Mouse (Mus musculus) c-Kit-negative CD71-positive TER-119-positive erythroid progenitor cells, embryonic 14.5 days (primary cell): ENCODE results near the gene Hacd4.
A peak's percentile ranks its signal among the peaks of the same experiment; 100 is the strongest.
"Not testable (repeated sequence)": the region's sequence is repeated elsewhere in the genome, so short reads cannot be mapped to it uniquely, and the experiment has no call there.

Experiments
- DNase-seq: peaks from one replicate; pipeline ENCODE4 v3.0.0-alpha.2; 2013; ENCODE audit warnings: low read depth, low spot score

Hacd4 gene

GRCm38 (mm10) chr4:88432412-88433024 is 6.2 kb downstream of the Hacd4 start:
- DNase-seq: no peak

GRCm38 (mm10) chr4:88427630-88428239 is 11.0 kb downstream of the Hacd4 start:
- DNase-seq: no peak

- DNase-seq: no peak
These were observed 14.2 kb downstream of the Hacd4 start for GRCm38 (mm10) chr4:88424563-88424962.

DNA sequence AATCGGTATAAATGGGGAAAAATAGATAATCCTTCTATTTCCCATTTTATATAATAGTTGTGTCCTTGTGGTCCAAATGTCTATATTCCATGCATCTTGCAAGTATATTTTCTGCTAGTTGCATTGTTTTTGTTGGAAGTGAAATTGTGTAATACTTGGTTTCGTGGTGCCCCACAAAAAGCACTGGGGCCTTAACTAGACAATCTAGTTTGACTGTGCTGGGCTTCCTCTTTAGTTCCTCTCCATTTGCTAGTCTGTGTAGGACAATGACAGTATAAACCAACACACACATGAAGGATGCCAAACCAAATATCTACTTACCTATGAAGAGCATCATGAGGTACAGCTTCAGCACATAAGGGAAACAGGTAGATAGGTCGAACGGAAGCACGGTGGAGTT is 19.4 kb downstream of the Hacd4 start:
- no peak for DNase-seq

GRCm38 (mm10) chr4:88415017-88415416 is 23.7 kb downstream of the Hacd4 start:
- DNase-seq: no peak

GRCm38 (mm10) chr4:88412331-88412730 is 26.4 kb downstream of the Hacd4 start:
- no peak for DNase-seq

GRCm38 (mm10) chr4:88409279-88409678 is 29.4 kb downstream of the Hacd4 start:
- no peak for DNase-seq

- no peak for DNase-seq
These were observed 31.6 kb downstream of the Hacd4 start for GRCm38 (mm10) chr4:88406887-88407696.

DNA sequence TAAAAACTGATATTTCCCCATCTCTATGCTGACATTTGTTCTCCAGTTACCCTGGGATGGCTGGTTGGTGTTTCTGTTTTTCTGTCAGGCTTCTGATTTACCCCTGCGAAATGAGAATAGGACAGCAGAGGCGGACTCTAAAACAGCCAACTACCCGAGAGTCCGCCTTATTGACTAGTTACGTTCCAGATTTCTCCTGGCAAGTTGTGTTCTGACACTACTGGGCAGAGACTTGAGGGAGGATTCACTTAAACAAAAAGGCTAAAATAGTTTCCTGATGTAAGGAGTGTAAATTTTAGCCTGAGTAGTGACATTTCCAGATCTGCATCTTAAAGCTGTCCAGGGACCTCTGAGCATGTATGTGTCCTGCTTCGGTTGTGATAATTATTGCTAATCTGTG is 35.8 kb downstream of the Hacd4 start:
- DNase-seq: no peak

DNA sequence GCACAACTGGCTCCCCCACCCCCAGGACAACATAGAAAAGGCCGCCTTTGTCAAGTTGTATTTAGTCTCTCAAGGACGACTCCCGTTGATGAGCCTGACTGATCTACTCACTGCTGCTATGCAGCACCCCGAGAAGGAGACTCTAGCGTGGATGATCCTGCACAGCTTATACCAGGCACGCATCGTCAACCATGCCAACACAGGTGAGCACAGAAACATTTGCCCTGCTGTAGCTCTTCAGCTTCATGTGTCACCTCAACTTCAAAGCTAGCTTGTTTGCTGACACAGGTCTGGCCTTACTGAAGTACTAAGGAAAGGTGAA is 37.8 kb downstream of the Hacd4 start:
- DNase-seq: no peak

GRCm38 (mm10) chr4:88400302-88400991 is 38.3 kb downstream of the Hacd4 start:
- no peak for DNase-seq

- DNase-seq: no peak
These were observed 41.7 kb downstream of the Hacd4 start for GRCm38 (mm10) chr4:88396995-88397521.

DNA sequence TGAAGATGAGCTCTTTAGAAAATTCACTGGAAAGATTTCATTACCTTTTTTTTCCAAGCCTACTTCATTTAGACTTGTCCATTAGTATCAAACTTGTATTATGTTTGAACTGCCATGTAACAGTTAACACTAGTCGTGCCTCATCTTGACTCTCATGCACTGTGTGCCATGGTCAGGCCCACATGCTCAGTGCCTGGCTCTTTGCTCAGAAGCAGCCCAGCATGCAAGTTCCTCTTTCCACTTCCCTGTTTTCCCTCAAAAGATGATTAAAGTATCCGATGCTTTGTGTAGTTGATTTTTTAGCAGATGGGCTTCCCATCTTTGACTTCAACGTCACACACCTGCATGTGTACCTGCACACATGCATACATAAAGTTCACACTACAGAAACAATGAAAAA is 43.0 kb downstream of the Hacd4 start:
- no peak for DNase-seq

DNA sequence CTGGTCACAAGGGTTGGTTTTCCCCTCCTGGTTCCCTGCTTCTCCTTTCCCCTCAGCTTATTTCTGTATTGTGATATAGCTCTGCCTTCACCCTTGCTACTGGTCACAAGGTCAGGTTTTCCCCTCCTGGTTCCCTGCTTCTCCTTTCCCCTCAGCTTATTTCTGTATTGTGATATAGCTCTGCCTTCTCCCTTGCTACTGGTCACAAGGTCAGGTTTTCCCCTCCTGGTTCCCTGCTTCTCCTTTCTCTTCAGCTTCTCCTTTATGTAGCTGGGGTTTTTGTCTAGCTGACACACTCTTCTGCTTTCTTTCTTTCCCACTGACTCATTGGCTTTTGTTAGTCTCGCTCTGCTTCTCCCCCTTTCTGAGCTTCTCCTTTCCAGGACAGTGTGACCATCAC is 48.1 kb downstream of the Hacd4 start:
- not testable (repeated sequence) for DNase-seq

- no peak for DNase-seq
These were observed 48.7 kb downstream of the Hacd4 start for GRCm38 (mm10) chr4:88390036-88390435.

GRCm38 (mm10) chr4:88372293-88373224 is 66.2 kb downstream of the Hacd4 start:
- no peak for DNase-seq

DNA sequence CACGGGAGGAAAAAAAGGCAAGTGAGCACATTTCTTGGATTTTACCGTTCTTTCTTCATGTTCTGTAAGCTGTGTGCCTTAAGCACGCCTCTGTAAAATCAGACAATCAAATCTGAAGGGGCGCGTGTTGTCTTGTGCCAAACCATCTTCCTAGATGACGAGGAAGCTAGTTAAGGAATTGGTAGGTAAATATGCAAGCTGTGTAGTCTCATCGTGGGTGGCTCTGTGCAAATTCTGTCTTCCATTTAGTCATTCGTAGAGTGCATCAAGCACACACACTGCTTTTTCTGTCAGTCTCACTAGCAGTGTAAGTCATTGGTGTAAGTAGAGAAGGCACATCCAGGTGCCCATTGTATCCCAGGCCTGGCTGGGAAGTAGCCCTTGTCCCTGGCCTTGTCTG is 67.9 kb downstream of the Hacd4 start:
- no peak for DNase-seq

- no peak for DNase-seq
These were observed 68.8 kb downstream of the Hacd4 start for GRCm38 (mm10) chr4:88369951-88370350.

- DNase-seq: no peak
These were observed 81.3 kb downstream of the Hacd4 start for GRCm38 (mm10) chr4:88357431-88357830.

- no peak for DNase-seq
These were observed 82.1 kb downstream of the Hacd4 start for GRCm38 (mm10) chr4:88356652-88357051.

GRCm38 (mm10) chr4:88350910-88351309 is 87.8 kb downstream of the Hacd4 start:
- DNase-seq: peak; percentile 50
